Mouse (Mus musculus): ENCODE data around the gene Ttc7.

The Ttc7 gene

DNA sequence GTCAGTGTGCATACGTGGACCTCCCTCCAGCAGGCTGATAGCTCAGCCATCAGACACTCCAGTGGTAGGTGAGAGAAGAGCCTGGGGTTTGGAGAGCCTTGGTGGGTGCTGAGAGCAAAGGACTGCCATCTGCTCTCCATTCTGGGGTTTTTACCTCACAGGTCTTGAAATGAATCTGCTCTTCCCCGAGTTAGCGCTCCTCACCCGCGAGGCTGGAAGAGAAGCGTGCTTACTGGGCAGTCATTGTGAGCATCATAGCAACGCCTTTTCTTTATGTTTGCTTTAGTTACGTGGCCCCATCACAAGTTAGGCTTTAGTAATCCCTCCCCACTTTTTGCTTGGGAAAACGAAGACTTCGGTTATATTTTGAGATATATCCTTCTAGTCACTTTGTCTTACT, 17.7 kb downstream of the Ttc7 start:
- no peak for TF ChIP-seq GATA4 (IDR thresholded peaks at IDR 0.05; ENCODE audit: insufficient replicate concordance, low read length)

DNA sequence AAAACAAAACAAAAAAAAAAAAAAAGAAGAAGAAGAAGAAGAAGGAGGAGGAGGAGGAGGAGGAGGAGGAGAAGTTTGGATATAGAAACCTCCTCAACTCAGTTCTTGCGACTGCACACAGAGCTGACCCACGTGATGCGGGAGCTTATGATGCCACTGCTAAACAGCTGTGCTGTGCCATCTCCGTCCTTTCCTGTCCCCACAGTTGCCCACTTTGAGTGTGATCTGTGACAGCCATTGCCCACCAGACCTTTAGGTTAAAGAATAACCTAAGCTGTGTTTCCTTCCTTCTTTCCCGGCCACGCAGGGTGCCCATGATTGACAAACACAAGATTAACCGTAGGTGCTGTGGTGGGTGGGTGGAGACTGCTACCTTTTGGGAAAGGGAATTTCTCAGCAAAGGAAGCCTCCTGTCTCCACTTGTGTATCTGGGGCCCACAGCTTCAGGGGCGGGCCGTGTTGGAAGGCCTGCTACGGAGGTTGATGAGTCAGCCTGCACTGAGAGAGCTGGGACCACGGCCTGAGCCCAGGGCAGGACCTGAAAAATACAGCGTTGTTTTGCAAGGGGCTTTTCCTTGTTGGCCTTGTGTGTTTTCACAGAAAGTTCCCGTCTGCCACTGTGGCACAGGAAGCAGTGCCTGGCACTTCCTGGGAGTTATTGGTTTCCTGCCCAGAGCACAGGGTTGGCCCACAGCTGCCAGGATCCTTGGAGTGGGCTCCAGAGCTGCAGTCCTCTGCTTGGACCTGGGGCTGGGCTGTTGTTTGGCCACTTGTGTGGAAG, 19.5 kb downstream of the Ttc7 start:
- TF ChIP-seq GATA4 (IDR thresholded peaks at IDR 0.05; ENCODE audit: insufficient replicate concordance, low read length): no peak

DNA sequence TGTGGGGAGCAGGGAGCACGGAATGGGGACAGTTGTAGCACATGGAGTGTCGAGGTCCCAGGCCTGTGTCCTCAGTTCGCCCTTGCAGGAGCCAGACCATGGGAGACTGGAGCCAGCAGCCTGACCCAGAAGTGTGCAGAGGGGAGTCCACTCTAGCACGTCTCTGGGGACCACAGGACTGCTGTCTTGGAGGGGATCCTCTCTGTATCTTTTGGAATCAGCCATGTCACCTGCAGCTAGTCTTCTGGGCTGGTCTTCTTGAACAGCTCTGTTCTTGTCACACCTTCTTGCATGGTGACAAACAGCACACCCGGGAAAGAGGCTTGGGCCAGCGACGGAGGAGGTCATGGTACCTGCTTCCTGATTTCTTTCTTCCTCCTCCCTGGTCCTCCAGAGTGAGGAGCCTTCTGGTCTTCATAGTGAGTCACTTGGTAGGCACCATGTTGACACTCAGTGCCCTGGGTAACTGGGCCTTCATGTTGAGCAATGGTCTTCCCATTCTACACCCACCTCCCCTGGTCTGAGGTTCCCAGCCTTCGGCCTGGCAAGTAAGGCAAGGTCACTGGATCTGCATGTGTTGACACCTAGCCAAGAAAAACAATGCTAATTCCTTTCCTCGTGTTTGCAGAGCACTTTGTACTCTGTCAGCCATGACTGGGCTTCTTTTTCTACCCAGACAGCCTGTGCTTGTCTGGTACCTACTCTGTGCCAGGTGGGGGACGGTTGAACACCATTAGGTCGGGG, 21.6 kb downstream of the Ttc7 start:
- TF ChIP-seq GATA4 (IDR thresholded peaks at IDR 0.05; ENCODE audit: insufficient replicate concordance, low read length): no peak

DNA sequence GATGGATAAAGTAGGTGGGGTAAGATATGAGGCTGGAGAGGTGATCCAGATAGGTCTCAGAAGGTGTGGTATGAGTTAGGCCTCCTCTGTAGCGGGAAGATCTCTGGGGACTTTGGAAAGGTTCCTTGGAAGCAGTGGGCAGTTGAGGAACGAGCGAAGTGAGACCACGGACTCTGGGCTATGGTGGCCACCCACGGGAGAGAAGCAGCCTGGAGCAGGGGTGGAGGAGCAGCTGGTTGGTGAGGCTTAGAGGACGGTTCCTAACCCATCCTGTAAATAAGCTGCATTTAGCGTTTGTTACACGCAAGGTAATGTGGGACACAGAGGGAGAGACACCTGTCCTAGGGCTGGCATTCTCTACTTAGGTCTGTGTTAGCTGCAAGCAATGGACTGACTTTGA, 22.4 kb downstream of the Ttc7 start:
- no peak for TF ChIP-seq GATA4 (IDR thresholded peaks at IDR 0.05; ENCODE audit: insufficient replicate concordance, low read length)

DNA sequence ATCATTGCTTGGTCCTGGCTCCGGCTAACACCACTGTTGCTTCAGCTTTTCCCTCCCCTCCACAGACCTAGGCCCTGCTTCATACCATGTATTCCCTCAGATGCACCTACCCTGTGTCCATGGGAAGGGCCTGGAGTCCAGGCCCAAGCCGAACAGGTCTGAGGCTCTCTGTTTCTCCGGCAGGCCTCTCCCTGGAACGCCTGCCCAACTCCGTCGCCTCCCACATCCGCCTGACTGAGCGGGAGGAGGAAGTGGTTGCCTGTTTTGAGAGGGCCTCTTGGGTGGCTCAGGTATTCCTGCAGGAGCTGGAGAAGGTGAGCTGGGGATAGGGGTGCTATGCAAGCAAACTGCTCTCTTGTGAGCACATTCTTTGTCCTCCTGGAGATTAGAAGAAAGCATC, 24.1 kb downstream of the Ttc7 start:
- no peak for TF ChIP-seq GATA4 (IDR thresholded peaks at IDR 0.05; ENCODE audit: insufficient replicate concordance, low read length)

DNA sequence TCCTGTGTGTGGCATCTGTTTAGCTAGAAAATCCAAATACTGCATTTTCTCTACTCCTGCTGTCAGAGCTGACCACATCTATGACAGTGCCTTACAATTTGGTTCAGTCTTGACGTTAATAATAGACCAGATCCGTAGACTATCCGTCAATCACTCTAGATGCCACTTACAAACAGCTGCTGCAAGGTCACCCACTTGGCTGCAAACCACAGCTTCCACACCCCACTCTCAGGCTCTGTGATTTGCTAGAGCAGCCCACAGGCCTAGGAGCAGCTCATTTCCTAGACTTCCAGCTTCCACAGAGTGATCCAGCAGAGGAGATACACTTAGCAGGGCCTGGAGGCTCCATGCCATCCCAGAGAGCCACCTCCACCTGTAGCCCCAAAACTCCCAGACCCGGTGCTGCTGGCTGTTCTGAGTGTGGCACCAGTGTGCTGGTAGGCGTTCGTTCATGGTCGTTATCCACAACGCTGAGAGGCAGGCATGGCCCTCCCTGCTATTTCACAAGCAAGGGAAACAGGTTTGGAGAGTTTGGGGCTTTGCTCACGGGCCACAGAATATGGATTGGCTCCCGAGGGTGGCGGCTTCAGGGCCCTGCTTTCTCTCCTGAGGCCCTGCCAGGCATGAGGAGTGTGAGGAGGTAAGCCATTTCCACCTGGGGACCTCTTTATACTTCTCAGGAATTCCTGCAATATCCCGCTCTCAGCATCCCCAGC, 26.5 kb downstream of the Ttc7 start:
- TF ChIP-seq GATA4 (IDR thresholded peaks at IDR 0.05; ENCODE audit: insufficient replicate concordance, low read length): no peak

DNA sequence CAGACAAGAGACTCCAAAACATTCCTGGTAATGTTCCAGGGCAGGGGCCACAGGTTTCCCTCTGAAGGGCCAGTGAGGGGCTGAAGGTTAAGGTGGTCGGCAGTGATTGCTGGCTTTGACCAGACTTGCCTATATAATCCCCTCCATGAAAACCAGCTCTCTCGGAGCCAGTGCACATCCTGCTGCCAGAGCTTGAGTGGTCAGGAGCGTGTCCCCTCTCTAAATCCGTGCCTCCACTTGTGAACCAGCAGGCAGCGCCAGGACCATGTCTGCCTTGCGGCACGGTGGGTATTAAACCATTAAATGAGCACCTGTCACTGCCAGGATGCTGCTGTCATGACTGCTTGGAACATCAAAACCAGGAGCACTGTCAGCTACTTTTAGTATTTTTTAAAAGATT, 27.8 kb downstream of the Ttc7 start:
- TF ChIP-seq GATA4 (IDR thresholded peaks at IDR 0.05; ENCODE audit: insufficient replicate concordance, low read length): no peak

DNA sequence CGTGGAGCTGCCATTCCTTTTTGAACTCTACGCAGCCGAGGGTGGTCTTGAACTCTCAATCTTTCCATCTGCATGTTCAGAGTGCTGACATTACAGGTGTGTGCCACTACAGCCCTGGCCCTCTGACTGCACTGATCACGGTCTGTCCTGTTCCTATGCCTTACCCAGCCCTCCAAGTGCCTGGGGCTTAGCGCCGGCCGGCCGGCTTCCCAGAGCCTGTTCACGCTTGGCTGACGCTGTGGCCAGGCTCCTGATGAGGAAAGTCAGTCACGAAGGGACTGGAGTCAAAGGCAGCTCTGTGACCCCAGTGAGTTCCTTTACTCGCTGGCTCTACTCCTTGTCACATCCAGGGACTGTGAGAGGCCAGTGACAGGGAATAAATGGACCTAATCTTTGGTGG, 29.7 kb downstream of the Ttc7 start:
- TF ChIP-seq GATA4 (IDR thresholded peaks at IDR 0.05; ENCODE audit: insufficient replicate concordance, low read length): no peak

DNA sequence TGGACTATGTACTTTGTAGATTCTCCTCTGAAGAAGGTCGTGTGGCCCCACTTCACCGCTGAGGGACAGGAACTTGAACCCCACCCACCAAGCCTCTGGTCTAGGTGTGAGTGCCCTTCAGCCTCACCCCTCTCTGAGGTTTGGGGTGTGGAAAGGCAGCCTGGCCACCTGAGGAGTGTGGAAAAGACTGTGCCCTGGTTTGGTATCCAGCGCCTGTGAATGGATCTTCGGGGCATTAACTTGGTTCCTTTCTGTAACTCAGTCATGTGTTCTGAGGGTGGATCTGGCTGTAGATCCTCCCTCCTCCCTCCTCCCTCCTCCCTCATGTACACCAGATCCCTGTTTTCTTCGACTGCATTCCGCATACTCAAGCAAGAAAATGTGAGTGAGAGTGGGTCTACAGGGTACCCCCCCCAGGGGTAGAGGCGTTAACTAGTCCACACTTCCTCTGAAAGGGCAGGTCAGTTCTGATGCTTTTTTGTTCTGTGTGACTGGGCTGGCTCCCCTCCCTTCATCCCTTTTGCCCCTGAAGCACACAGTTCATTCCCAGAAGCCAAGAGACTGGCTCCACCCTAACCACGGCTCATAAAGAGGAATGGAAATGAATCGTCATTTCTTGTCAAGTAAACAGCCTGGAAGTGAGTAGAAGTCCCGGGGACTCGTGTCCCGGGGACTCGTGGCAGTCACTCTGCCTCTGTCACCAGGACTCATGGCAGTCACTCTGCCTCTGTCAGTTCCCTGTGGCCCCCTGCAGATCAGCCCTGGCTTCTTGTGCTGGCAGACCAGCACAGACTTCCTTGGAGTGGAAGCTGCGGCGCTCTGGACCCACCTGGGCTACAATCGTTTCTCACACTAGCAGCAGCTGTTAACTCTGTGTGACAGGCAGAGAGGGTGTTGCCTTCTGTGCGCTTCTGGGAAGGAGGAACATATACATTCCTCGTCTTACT, 30.5 kb downstream of the Ttc7 start:
- no peak for TF ChIP-seq GATA4 (IDR thresholded peaks at IDR 0.05; ENCODE audit: insufficient replicate concordance, low read length)

DNA sequence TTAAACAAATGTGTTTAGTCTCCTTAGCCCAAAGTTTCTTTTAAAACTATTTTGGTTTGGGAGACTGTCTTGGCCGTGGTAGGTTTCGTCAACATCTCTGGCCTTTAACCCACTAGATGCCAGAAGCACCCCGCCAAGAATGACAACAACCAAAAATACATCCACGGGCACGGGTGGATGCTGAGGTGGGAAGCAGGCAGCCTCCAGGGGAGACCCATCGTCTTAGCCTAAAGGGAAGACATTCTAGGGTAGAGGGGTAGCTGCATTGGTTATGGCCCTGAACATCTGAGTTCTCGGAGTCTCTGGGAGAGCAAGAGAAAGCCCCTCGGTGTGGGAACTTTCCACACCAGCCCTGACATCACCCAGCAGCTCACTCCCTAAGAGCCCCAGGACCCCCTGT, 31.4 kb downstream of the Ttc7 start:
- no peak for TF ChIP-seq GATA4 (IDR thresholded peaks at IDR 0.05; ENCODE audit: insufficient replicate concordance, low read length)

DNA sequence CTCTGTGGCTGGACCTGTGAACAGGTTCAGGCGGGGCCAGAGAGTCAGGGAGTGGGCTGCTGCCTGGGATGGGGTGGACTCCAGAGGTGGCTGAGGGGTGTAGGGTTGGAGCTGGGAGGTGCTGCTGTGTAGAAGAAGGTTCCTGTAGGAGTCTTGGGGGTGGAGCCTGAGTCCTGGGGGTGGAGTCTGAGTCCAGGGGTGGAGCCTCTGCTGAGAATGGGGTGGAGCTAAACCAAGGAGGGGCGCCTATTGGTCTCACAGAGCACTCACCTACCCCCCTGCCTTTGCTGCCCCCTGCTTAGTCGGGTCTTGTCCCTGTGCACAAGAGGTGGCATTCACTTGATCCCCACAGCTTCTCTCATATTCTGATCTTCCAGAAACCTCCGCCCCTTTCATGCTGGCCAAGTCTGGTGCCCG, 31.9 kb downstream of the Ttc7 start:
- no peak for TF ChIP-seq GATA4 (IDR thresholded peaks at IDR 0.05; ENCODE audit: insufficient replicate concordance, low read length)

DNA sequence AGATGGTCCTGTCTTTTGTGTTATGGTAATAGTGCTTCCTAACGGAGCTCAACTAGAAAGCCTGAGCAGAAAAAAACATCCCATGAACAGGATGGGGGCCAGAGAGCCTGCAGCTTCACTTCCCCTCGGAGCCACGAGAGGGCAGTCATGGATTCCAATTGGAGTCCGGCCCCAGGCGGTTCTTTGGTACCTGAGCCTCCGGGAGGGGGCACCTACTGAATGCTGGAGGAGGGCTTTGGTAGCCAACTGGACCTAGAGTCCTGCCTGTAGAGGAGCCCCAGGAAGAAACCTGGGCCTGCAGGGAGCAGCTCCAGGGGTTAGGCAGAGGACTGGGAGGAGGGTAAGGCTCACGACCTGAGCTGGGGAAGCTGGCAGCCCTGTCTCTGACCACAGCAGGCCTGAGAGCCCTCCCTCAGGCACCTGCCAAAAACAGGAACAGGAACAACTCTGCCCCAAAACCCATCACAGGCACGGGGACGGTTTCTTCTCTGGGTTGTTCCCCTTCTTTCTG, 32.4 kb downstream of the Ttc7 start:
- no peak for TF ChIP-seq GATA4 (IDR thresholded peaks at IDR 0.05; ENCODE audit: insufficient replicate concordance, low read length)

DNA sequence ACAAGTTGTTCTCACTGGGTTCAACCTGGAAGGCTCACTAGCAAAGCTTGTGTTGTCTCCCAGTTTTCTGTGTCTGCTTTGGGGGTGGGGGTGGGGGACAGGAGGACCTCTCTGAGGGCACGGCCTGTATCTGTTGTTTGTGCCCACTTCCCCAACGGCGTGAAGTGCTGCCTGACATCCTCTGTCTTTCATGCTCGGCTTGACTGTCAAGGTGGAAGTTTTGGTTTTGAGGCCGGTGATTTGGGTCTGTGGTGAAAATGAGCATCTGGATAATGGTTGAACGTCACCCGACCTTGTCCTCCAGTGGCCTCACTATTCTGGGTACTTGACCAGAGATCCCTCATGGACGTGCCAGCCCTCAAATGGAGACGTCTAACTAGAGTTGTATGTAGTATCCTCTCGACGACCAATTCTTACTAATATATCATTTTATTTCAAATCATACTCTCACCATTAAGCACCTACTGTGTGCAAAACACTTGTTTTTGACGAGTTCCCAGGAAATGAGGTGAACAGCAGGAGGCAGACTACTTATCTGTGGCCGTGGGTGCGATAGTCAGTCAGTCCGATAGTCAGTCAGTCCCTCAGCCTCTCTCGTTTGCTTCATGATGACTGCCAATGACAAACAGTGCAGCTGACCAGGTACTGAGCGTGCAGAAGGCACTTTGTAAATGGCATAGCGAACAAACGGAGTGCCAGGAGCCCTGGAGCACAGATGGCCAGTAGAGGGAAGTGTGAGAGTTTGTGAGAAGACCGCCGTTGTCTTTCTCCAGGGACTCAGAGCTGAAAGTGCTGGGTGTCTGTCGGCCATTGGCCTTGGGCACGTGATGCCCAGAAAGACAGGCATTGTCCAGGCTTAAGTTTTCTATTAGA, 33.4 kb downstream of the Ttc7 start:
- TF ChIP-seq GATA4 (IDR thresholded peaks at IDR 0.05; ENCODE audit: insufficient replicate concordance, low read length): no peak

DNA sequence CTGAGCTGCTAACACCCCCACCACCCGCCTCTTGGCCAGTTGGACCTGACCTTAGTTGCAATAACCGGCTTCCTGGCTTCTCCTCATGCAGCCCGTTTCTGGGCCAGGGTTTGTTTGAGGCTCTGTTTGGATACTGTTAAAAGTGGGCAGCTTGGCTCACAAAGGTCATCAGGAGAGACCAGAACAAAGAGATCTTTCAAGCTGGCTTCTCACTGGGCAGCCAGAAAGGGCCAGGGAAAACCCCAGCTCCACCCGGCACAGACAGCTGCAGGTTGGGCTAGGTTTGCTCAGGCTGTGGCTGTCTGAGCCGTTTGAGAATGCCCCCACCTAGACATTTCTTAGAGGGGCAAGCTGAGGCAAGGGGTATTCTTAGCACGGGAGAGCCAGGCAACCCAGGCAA, 34.6 kb downstream of the Ttc7 start:
- no peak for TF ChIP-seq GATA4 (IDR thresholded peaks at IDR 0.05; ENCODE audit: insufficient replicate concordance, low read length)
